Mouse (Mus musculus): Measurements from ENCODE around the gene Coch.
"Not testable (repeated sequence)": the region's sequence is repeated elsewhere in the genome, so short reads cannot be mapped to it uniquely, and the experiment has no call there.

Gene Coch

DNA sequence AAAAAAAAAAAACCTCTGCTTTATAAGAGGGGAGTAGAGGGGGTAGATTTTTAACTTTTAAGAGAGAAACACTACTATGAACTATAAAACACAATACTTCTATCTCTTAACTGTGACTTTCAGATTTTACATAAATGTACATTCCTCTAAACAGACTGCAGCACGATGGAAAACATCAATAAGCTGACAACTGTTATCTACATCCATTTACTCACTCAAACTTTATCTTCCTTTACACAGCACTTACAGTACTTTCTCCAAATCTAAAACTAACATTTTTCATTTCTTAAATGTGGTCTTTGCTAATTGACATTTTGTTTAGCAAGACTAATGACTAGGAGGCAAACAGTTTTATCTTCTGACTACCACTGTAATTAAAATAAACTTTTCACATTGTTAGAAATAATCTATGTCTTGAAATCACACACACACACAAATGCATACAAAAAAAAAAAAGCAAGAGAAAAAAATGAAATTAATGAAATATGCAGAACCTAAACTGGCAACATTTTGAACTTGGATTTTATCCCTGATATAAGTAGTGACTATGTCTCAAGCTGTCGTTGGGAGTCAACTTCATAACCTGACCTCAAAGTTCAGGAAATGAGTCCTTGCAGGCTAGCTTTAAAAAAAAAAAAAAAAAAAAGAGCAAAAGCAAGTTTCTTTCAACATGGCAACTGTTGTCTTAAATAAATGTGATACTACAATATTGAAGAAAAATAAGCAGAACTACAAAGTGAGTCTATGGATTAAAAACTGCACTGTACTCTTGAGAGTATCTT is 43.7 kb downstream of the Coch start:
- in situ Hi-C loops (cut with MseI, MboI), result no loop called here

DNA sequence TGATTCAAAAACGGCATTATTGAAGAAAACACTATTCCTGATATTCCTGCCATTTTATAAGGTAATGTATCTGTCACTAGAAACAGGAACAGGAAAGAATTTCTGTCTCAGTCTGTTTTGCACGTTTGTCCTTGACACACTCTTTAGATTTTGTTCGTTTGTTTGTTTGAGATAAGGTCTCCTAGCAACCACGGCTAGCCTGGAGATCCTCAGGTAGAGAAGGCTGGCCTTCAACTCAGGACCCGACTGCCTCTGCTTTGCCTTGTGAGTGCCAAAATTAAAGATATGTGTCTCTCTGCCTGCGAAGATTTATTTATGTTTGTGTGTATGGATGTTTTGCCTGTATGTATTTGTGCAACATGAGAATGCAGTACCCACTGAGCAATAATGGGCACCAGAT is 48.7 kb downstream of the Coch start:
- in situ Hi-C loops (cut with MseI, MboI), result no loop called here

DNA sequence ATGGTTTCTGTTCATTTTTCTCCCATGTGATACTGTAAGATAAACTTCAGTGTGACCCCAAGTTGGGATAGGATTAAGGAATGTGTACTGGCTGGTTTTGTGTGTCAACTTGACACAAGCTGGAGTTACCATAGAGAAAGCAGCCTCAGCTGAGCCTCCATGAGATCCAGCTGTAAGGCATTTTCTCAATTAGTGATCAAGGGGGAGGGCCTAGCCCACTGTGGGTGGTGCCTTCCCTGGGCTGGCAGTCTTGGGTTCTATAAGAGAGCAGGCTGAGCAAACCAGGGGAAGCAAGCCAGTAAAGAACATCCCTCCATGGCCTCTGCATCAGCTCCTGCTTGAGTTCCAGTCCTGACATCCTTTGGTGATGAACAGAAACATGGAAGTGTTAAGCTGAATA is 56.3 kb downstream of the Coch start:
- in situ Hi-C loops (cut with MseI, MboI), result not testable (repeated sequence)
